Mouse (Mus musculus) myocyte (in vitro differentiated cells): ENCODE measurements at regions not wholly inside any gene's neighbourhood (a gene's known extent, or its start where the extent isn't known, plus 50 kb on each side); places are given as distances from the start of the nearest gene placed in this dataset.

Source experiments
- H3K27me3 ChIP-seq: one replicate; pipeline ENCODE4 v1.6.1; 2011; ENCODE audit not compliant: control insufficient read depth, insufficient read depth, insufficient read length
- H3K36me3 ChIP-seq: one replicate; pipeline ENCODE4 v1.6.1; 2011; ENCODE audit not compliant: control insufficient read depth, insufficient read depth
- H3K4me2 ChIP-seq: one replicate; pipeline ENCODE4 v1.6.1; 2011; ENCODE audit warnings: low read depth, control low read depth
- H3K4me3 ChIP-seq: one replicate; pipeline ENCODE4 v1.5.1; 2011; ENCODE audit warnings: mild to moderate bottlenecking, control low read depth, moderate library complexity
- H3K79me2 ChIP-seq: one replicate; pipeline ENCODE4 v1.6.1; 2011; ENCODE audit not compliant: control insufficient read depth, insufficient read depth
- H3ac ChIP-seq: one replicate; pipeline ENCODE4 v1.6.1; 2011; ENCODE audit not compliant: control insufficient read depth, insufficient read length
- CEBPB ChIP-seq: IDR thresholded peaks from 2 replicates; pipeline ENCODE4 v1.6.1; 2011; ENCODE audit warnings: mild to moderate bottlenecking, moderate library complexity; ENCODE audit not compliant: poor library complexity, insufficient read depth, severe bottlenecking
- E2F4 ChIP-seq: IDR thresholded peaks from one replicate; pipeline ENCODE4 v1.6.1; 2011; ENCODE audit warnings: mild to moderate bottlenecking, control low read depth, moderate library complexity; ENCODE audit not compliant: insufficient read depth
- MAX ChIP-seq: IDR thresholded peaks from one replicate; pipeline ENCODE4 v1.6.1; 2011; ENCODE audit warnings: low read depth, mild to moderate bottlenecking, control low read depth
- MYOD1 ChIP-seq, 3 experiments: IDR thresholded peaks; one replicate each; pipeline ENCODE4 v1.6.1; 2011; ENCODE audit warnings: control low read depth in 2 of 3, low read depth in 2 of 3, mild to moderate bottlenecking in 2 of 3, moderate library complexity in 1 of 3; ENCODE audit not compliant: insufficient read length in 2 of 3, control insufficient read depth in 1 of 3
- MYOG ChIP-seq, 3 experiments: IDR thresholded peaks; one replicate each; pipeline ENCODE4 v1.6.1; 2011; ENCODE audit warnings: control low read depth in 2 of 3, low read depth in 2 of 3, mild to moderate bottlenecking in 2 of 3; ENCODE audit not compliant: insufficient read length in 2 of 3, control insufficient read depth in 1 of 3, insufficient read depth in 1 of 3
- POLR2A ChIP-seq: IDR thresholded peaks from one replicate; pipeline ENCODE4 v1.6.1; 2011; ENCODE audit warnings: low read depth, mild to moderate bottlenecking, control low read depth, moderate library complexity; ENCODE audit not compliant: insufficient read length
- POLR2AphosphoS2 ChIP-seq: IDR thresholded peaks from one replicate; pipeline ENCODE4 v1.6.1; 2011; ENCODE audit warnings: low read depth, control low read depth; ENCODE audit not compliant: insufficient read length
- REST ChIP-seq: IDR thresholded peaks from one replicate; pipeline ENCODE4 v1.6.1; 2011; ENCODE audit warnings: mild to moderate bottlenecking, control low read depth, moderate library complexity; ENCODE audit not compliant: insufficient read depth, insufficient read length
- SRF ChIP-seq: IDR thresholded peaks from one replicate; pipeline ENCODE4 v1.6.1; 2011; ENCODE audit warnings: low read depth; ENCODE audit not compliant: control insufficient read depth, insufficient read length
- TCF12 ChIP-seq: IDR thresholded peaks from one replicate; pipeline ENCODE4 v1.6.1; 2011; ENCODE audit warnings: mild to moderate bottlenecking, control low read depth; ENCODE audit not compliant: poor library complexity, insufficient read depth, severe bottlenecking
- TCF3 ChIP-seq: IDR thresholded peaks from one replicate; pipeline ENCODE4 v1.6.1; 2011; ENCODE audit warnings: low read depth, control low read depth; ENCODE audit not compliant: insufficient read length
- USF1 ChIP-seq: IDR thresholded peaks from one replicate; pipeline ENCODE4 v1.6.1; 2011; ENCODE audit warnings: low read depth, mild to moderate bottlenecking, control low read depth, moderate library complexity

DNA sequence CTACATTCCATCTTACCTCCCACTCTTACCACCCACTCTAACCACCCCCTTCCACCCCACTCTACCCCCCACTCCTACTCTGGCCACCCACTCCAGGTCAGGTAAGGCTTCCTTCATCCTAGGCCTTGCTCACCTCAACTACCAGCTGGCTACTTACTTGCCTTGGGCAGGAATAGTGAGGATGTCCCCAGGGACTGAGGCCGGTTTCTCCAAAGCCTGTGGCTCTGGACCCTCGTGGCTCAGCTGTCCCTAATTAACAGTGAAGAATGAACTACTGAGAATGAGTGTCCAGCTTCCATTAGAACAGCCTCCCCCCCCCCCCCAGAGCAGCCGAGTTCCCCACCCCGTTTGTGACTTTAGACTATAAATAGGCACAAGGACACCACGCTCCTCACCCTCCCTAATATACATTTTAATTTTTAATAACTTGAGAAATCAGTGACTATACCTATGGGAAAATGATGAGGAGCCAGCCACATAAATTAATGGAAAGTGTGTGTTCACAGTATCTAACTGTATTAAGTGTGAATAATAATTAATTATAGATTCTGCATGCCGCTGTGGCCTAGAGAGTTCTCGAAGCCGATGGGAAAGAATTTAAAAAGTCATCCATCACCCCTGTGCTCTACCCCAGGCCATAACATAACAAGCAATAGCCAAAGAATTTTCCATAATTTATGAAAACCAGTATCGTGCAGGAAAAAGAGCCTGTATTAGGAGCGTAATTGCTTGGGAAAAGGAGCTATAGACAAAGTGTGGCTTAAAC is 195.7 kb upstream of the Zfp618 start:
- Histone ChIP-seq H3ac (no peak overlapping the region), H3K4me3 (no peak overlapping the region), H3K36me3 (no peaks in the 10 kb centered on the region), H3K4me2 (no peak overlapping the region), H3K79me2 (no peaks in the 10 kb centered on the region), H3K27me3 (peaks cover 82% of the 10 kb centered on the region)
- TF ChIP-seq E2F4 (no peak), TCF12 (no peak), MYOD1 (IDR thresholded peaks at IDR 0.05; ENCODE audit: control insufficient read depth in 1 of 3, insufficient read length in 2 of 3, low read depth in 2 of 3) (no peak), POLR2A (no peak), MYOG (IDR thresholded peaks at IDR 0.05; ENCODE audit: control insufficient read depth in 1 of 3, insufficient read depth in 1 of 3, insufficient read length in 2 of 3, low read depth in 2 of 3) (no peak), TCF3 (no peak), SRF (no peak), CEBPB (no peak), USF1 (no peak), REST (no peak), POLR2AphosphoS2 (no peak), MAX (no peak)

DNA sequence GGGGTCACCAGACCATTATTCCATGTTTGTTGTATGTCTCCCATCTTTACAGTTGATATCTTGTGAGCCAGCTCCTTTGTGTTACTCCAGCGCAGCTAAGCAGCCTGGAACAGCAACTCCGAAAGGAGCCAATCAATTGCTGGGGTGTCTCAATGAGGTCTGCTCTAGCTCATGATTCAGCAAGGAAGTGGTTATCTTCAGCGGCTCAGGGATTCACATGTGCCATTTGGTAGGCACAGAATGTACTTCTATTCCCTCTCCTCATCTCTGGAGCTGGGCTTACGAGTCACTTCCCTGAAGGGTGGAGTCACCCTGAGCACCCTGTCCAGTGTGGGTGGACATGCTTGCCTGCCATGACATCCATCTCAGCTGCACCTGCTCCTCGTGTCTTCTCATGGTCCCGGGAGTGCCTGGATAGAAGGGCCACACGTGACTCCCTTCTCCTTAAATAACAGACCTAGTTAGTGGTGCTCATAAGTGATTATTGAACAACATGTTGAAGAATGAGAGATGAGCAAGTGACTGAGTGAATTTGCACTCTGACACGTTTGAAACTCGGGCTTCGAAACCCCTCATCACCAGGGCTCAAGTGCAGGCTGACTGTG is 190.3 kb upstream of the Zfp618 start:
- peaks cover 46% of the 10 kb centered on the region for H3K27me3 ChIP-seq

DNA sequence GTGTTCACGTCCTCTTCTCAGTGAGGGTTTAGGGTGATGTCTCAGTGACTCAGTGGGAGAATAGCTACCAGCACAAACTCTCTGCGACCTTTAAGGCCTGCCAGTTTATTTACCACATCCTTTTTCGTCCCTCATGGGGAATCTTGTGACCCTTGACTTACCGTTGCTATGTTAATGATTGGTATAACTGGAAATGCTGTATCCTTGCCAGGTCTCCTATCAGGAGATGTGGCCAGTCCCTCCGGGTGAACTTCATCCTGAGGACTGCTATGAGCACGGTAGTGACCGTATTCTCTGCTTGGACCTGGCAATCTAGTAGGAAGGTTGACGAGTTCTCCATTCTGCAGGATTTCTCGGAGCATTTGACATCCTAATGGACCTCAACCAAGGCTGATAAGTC is 188.5 kb upstream of the Zfp618 start:
- H3K27me3 ChIP-seq = peaks cover 41% of the 10 kb centered on the region
- no peak overlapping the region for H3K4me2 ChIP-seq
- no peaks in the 10 kb centered on the region for H3K79me2 ChIP-seq
- TF ChIP-seq TCF12 = no peak
- no peak for TF ChIP-seq POLR2A
- TF ChIP-seq TCF3 = no peak
- TF ChIP-seq POLR2AphosphoS2 = no peak
- TF ChIP-seq SRF = no peak
- no peak for TF ChIP-seq REST
- no peak for TF ChIP-seq MYOG (IDR thresholded peaks at IDR 0.05; ENCODE audit: control insufficient read depth in 1 of 3, insufficient read depth in 1 of 3, insufficient read length in 2 of 3, low read depth in 2 of 3)
- no peak for TF ChIP-seq E2F4
- TF ChIP-seq USF1 = no peak
- TF ChIP-seq MYOD1 (IDR thresholded peaks at IDR 0.05; ENCODE audit: control insufficient read depth in 1 of 3, insufficient read length in 2 of 3, low read depth in 2 of 3) = no peak
- no peak for TF ChIP-seq CEBPB
- no peak for TF ChIP-seq MAX
- no peaks in the 10 kb centered on the region for H3K36me3 ChIP-seq
- H3ac ChIP-seq = no peak overlapping the region
- H3K4me3 ChIP-seq = no peak overlapping the region

More for the DNA sequence above, 190.3 kb upstream of the Zfp618 start:
- H3K36me3 ChIP-seq = no peaks in the 10 kb centered on the region
- H3K79me2 ChIP-seq = no peaks in the 10 kb centered on the region
- H3K4me2 ChIP-seq = no peak overlapping the region
- no peak for TF ChIP-seq CEBPB
- peak; percentile 51 for TF ChIP-seq USF1
- no peak for TF ChIP-seq TCF12
- TF ChIP-seq E2F4 = no peak
- TF ChIP-seq MYOD1 (IDR thresholded peaks at IDR 0.05; ENCODE audit: control insufficient read depth in 1 of 3, insufficient read length in 2 of 3, low read depth in 2 of 3) = peak in 2 of 3 experiments; percentile 4 to 65
- no peak overlapping the region for H3ac ChIP-seq
- no peak overlapping the region for H3K4me3 ChIP-seq

DNA sequence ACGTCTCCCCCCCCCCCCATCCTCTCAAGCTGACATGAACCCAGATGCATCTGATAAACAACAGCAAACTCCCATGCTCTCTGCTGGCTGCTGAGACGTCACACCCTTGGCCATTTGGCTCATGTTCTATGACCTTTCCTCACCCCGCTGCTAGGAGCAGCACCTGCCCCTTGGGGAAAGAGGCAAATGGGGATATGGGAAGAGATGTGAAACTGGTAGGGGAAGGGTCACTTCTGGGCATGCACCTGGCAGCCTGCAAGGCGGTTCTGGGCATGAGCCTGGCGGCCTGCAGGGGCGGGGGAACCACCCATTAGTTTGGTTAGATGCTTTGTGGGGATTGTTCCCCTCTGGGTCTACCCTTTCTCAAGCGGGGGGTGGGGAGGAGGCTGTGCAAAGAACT is 187.9 kb upstream of the Zfp618 start:
- TF ChIP-seq MYOG (IDR thresholded peaks at IDR 0.05; ENCODE audit: control insufficient read depth in 1 of 3, insufficient read depth in 1 of 3, insufficient read length in 2 of 3, low read depth in 2 of 3) (no peak), TCF12 (no peak), CEBPB (no peak), MAX (no peak), POLR2A (no peak), REST (no peak), TCF3 (no peak), USF1 (no peak), E2F4 (no peak), MYOD1 (IDR thresholded peaks at IDR 0.05; ENCODE audit: control insufficient read depth in 1 of 3, insufficient read length in 2 of 3, low read depth in 2 of 3) (no peak), SRF (no peak), POLR2AphosphoS2 (no peak)
- no peak overlapping the region for H3ac ChIP-seq
- peaks cover 38% of the 10 kb centered on the region for H3K27me3 ChIP-seq
- no peak overlapping the region for H3K4me3 ChIP-seq
- H3K79me2 ChIP-seq = no peaks in the 10 kb centered on the region
- no peaks in the 10 kb centered on the region for H3K36me3 ChIP-seq
- H3K4me2 ChIP-seq = no peak overlapping the region

DNA sequence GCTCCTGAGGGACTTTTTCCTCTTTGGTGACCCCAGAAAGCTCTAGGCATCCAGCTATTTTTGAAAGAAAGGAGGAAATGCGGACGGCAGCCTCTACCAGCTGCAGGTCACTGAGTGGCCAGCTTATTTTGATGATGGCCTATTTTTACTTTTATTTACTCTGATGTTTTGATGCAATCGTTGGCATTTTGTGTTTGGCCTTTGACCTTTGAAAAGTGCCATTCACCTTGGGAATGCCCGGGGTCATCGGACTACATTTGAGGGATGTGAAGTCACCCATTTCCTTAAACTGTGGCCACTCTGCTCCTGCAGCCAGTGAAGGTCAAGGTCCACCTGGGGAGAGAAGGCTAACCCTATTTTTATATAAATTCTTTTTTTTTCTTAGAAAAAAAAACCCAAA is 186.8 kb upstream of the Zfp618 start:
- no peak for TF ChIP-seq E2F4
- TF ChIP-seq SRF = no peak
- no peak for TF ChIP-seq TCF12
- TF ChIP-seq MYOD1 (IDR thresholded peaks at IDR 0.05; ENCODE audit: control insufficient read depth in 1 of 3, insufficient read length in 2 of 3, low read depth in 2 of 3) = no peak
- no peak for TF ChIP-seq USF1
- no peak for TF ChIP-seq POLR2AphosphoS2
- no peak for TF ChIP-seq MAX
- no peak for TF ChIP-seq CEBPB
- TF ChIP-seq REST = no peak
- no peak for TF ChIP-seq MYOG (IDR thresholded peaks at IDR 0.05; ENCODE audit: control insufficient read depth in 1 of 3, insufficient read depth in 1 of 3, insufficient read length in 2 of 3, low read depth in 2 of 3)
- no peak for TF ChIP-seq TCF3
- no peak for TF ChIP-seq POLR2A
- H3K27me3 ChIP-seq = peaks cover 39% of the 10 kb centered on the region
- no peak overlapping the region for H3K4me3 ChIP-seq
- no peaks in the 10 kb centered on the region for H3K79me2 ChIP-seq
- no peak overlapping the region for H3K4me2 ChIP-seq
- H3K36me3 ChIP-seq = no peaks in the 10 kb centered on the region
- no peak overlapping the region for H3ac ChIP-seq
